Mouse (Mus musculus) neural tube, embryonic 11.5 days (tissue): Measurements from ENCODE around the gene Acsl5. TPM values are rescaled to one million over a fixed set of nuclear protein-coding genes. Genes with fewer than 3 reads are reported as not detected.
A peak's percentile ranks its signal among the peaks of the same experiment; 100 is the strongest.

Experiments
- ATAC-seq: fragments of 200-750 bp; cut with Nextera tagmentation; 2 replicates; pipeline ENCODE4 v1.8.0; 2017; ENCODE audit warnings: moderate number of reproducible peaks, mild to moderate bottlenecking, moderate TSS enrichment, moderate library complexity; ENCODE audit not compliant: insufficient read depth, low FRiP score, low TSS enrichment
- DNase-seq: peaks from one replicate; pipeline ENCODE4 v3.0.0-alpha.2; 2015; ENCODE audit warnings: low spot score
- H3K27ac ChIP-seq: fragments of 300-500 bp; sonication (generic); 2 replicates; pipeline ENCODE4 v1.5.1; 2014; ENCODE audit warnings: low read depth, mild to moderate bottlenecking, low read length
- H3K27me3 ChIP-seq: fragments of 300-500 bp; sonication (generic); 2 replicates; pipeline ENCODE4 v1.6.1; 2014; ENCODE audit warnings: mild to moderate bottlenecking, low read length, mixed read lengths; ENCODE audit not compliant: control insufficient read depth, insufficient read depth
- H3K36me3 ChIP-seq: fragments of 300-500 bp; sonication (generic); 2 replicates; pipeline ENCODE4 v1.6.1; 2014; ENCODE audit warnings: mild to moderate bottlenecking, low read length, moderate library complexity, mixed read lengths; ENCODE audit not compliant: control insufficient read depth, insufficient read depth
- H3K4me1 ChIP-seq: fragments of 300-500 bp; sonication (generic); 2 replicates; pipeline ENCODE4 v1.6.1; 2014; ENCODE audit warnings: low read length, mixed read lengths; ENCODE audit not compliant: control insufficient read depth, insufficient read depth
- H3K4me2 ChIP-seq: fragments of 300-500 bp; sonication (generic); 2 replicates; pipeline ENCODE4 v1.6.1; 2014; ENCODE audit warnings: low read depth, mild to moderate bottlenecking, moderate library complexity
- H3K4me3 ChIP-seq: fragments of 300-500 bp; sonication (generic); 2 replicates; pipeline ENCODE4 v1.5.1; 2014; ENCODE audit warnings: low read depth, low read length
- H3K9ac ChIP-seq: fragments of 300-500 bp; sonication (generic); 2 replicates; pipeline ENCODE4 v1.6.1; 2014; ENCODE audit warnings: mild to moderate bottlenecking, low read length
- H3K9me3 ChIP-seq: fragments of 300-500 bp; sonication (generic); 2 replicates; pipeline ENCODE4 v1.6.1; 2016; ENCODE audit warnings: low read length; ENCODE audit not compliant: control insufficient read depth
- WGBS: fragments of 180-500 bp; shearing (Covaris S2); extraction: QIAGEN DNeasy Blood & Tissue Kit; methylation state at CpG from one replicate; pipeline ENCODE4 v1.1.7; 2014; 5-methylcytosine and 5-hydroxymethylcytosine counted together
- polyA plus RNA-seq: library from polyadenylated mRNA; unstranded; fragments of >200 nt; fragmentation: Nextera tagmentation; extraction: Ambion mirVana; gene quantifications from 2 replicates; pipeline ENCODE4 v1.2.1, GENCODE M21; 2014

Gene Acsl5
- polyA plus RNA-seq, 1 experiment from 2014 or later = 19.4 TPM

DNA sequence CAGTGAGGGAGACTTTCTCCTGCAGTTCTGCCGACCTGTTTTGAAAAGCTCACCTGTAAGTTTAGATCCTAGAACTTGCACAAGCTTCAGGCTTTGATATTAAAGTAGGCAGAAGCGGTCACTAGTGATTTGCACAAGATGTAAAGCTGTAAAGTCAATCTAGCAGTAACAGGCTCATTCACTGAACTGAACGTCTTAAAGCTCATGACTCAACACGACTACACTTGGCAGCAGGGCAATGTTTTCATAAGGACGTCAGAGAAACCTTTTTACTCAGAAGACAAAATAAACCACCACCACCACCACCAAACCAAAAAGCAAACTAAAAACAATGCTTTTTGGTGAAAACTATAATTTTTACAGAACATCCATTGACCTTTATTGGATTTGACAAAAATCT is 46.2 kb downstream of the Acsl5 start:
- H3K9ac ChIP-seq = no peak overlapping the region
- no peak for DNase-seq
- H3K4me2 ChIP-seq = no peak overlapping the region
- no peak for ATAC-seq
- H3K27ac ChIP-seq = no peak overlapping the region
- WGBS = 82% methylated on average over 5 of the region's 5 CpGs
- no peaks in the 10 kb centered on the region for H3K27me3 ChIP-seq
- H3K9me3 ChIP-seq = no peaks in the 10 kb centered on the region
- H3K4me1 ChIP-seq = no peaks in the 10 kb centered on the region
- H3K36me3 ChIP-seq = peaks cover 3% of the 10 kb centered on the region
- H3K4me3 ChIP-seq = no peak overlapping the region

DNA sequence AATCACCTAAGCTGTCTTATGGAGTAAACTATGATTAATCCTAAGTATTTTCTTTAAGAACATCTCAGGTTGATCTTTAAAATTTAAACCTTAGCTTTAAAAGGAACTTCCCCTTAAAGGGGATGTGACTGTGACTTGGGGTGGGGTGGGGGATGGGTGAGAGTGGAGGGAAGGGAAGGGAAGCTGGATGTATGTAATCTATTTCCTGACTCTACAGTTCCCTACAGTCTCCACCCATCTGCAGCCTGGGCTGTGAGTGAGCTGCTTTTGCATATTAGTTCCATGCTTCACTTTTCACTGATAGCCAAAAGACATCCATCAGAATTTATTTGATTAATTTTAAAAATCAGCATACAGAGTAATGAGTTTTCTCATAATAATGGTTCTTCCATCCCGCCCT is 47.6 kb downstream of the Acsl5 start:
- Histone ChIP-seq H3K4me2 (no peak overlapping the region), H3K9me3 (no peaks in the 10 kb centered on the region), H3K27ac (no peak overlapping the region), H3K27me3 (no peaks in the 10 kb centered on the region), H3K4me3 (no peak overlapping the region), H3K4me1 (no peaks in the 10 kb centered on the region), H3K36me3 (peaks cover 3% of the 10 kb centered on the region), H3K9ac (no peak overlapping the region)
- WGBS = 89% methylated on average over 1 of the region's 1 CpGs
- ATAC-seq (no peak), DNase-seq (no peak)

- DNase-seq = no peak
- no peak for ATAC-seq
- H3K27ac ChIP-seq = no peak overlapping the region
- no peaks in the 10 kb centered on the region for H3K4me1 ChIP-seq
- no peak overlapping the region for H3K4me3 ChIP-seq
- H3K4me2 ChIP-seq = no peak overlapping the region
- H3K36me3 ChIP-seq = peaks cover 3% of the 10 kb centered on the region
- WGBS = 93% methylated on average over 3 of the region's 3 CpGs
- no peaks in the 10 kb centered on the region for H3K27me3 ChIP-seq
- no peaks in the 10 kb centered on the region for H3K9me3 ChIP-seq
- H3K9ac ChIP-seq = no peak overlapping the region
Observed at GRCm38 (mm10) chr19:55300525-55300924, 48.8 kb downstream of the Acsl5 start.

- Histone ChIP-seq H3K4me1 (no peaks in the 10 kb centered on the region), H3K9me3 (no peaks in the 10 kb centered on the region), H3K27ac (no peak overlapping the region), H3K9ac (no peak overlapping the region), H3K4me2 (no peak overlapping the region), H3K4me3 (no peak overlapping the region), H3K36me3 (peaks cover 3% of the 10 kb centered on the region), H3K27me3 (no peaks in the 10 kb centered on the region)
- ATAC-seq (no peak), DNase-seq (no peak)
Observed at GRCm38 (mm10) chr19:55305024-55305423, 53.3 kb downstream of the Acsl5 start.

- Histone ChIP-seq H3K4me3 (no peak overlapping the region), H3K27me3 (no peaks in the 10 kb centered on the region), H3K9ac (no peak overlapping the region), H3K4me1 (peaks cover 7% of the 10 kb centered on the region; the same call in 1 of the 2 replicates), H3K36me3 (peaks cover 4% of the 10 kb centered on the region; the same call in 1 of the 2 replicates), H3K4me2 (no peak overlapping the region), H3K27ac (no peak overlapping the region), H3K9me3 (no peaks in the 10 kb centered on the region)
- ATAC-seq = no peak
- 93% methylated on average over 8 of the region's 8 CpGs for WGBS
- no peak for DNase-seq
Observed at GRCm38 (mm10) chr19:55311874-55312273, 60.1 kb downstream of the Acsl5 start.

GRCm38 (mm10) chr19:55313649-55314048 is 61.9 kb downstream of the Acsl5 start:
- DNase-seq = no peak
- H3K9ac ChIP-seq = no peak overlapping the region
- H3K9me3 ChIP-seq = no peaks in the 10 kb centered on the region
- no peak for ATAC-seq
- WGBS = 98% methylated on average over 2 of the region's 2 CpGs
- H3K36me3 ChIP-seq = peaks cover 4% of the 10 kb centered on the region; the same call in 1 of the 2 replicates
- H3K4me3 ChIP-seq = no peak overlapping the region
- H3K27me3 ChIP-seq = no peaks in the 10 kb centered on the region
- no peak overlapping the region for H3K4me2 ChIP-seq
- peaks cover 7% of the 10 kb centered on the region; the same call in 1 of the 2 replicates for H3K4me1 ChIP-seq
- H3K27ac ChIP-seq = no peak overlapping the region

GRCm38 (mm10) chr19:55315452-55316108 is 63.8 kb downstream of the Acsl5 start, which contains the start of gene Zdhhc6:
Zdhhc6 (minus strand) TSS chr19:55316032.
- WGBS = under 1% methylated on average over 60 of the region's 60 CpGs
- Histone ChIP-seq H3K9ac (peak within 1 kb of the TSS; percentile 80), H3K27ac (peak within 1 kb of the TSS; percentile 70), H3K4me2 (peak within 1 kb of the TSS; percentile 87), H3K27me3 (no peaks in the 10 kb centered on the region), H3K4me1 (peaks cover 7% of the 10 kb centered on the region; the same call in 1 of the 2 replicates), H3K4me3 (peak within 1 kb of the TSS; percentile 88), H3K9me3 (no peaks in the 10 kb centered on the region), H3K36me3 (peaks cover under 1% of the 10 kb centered on the region; the same call in 1 of the 2 replicates)
- peak; percentile 70 for ATAC-seq
- peak; percentile 87 for DNase-seq

DNA sequence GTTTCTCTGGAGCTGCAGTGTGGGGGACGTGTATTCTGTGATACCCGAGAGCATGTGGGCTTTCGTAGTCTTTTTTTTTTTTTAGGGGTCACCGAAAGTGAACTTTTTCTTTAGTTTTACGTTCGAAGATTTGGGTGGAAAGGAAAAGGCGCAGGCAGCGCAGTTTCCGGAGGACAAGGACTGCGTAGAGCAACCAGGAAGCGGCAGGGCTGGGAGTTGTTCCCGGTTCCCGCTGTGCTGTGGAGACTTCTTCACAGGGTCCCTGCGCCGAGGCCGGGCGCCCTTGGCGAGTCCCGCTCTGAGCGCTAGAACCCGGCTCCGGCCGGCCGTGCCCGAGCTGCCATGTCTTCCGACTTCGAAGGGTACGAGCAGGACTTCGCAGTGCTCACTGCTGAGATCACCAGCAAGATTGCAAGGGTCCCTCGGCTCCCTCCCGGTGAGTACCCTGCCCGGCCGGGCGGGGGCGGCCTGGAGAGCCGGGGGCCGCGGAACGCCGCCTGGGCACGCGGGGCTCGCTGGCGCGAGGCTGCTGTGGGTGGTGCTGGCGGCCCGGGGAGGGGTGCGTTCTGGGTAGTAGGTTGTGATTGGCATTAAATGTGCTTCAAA is 64.5 kb downstream of the Acsl5 start, which contains the start of gene Vti1a:
Gene Vti1a, plus strand, starts transcription at position 187 of the 606 bp plus-strand sequence.
- H3K4me2 ChIP-seq = peak within 1 kb of the TSS; percentile 87
- H3K4me1 ChIP-seq = peaks cover 7% of the 10 kb centered on the region; the same call in 1 of the 2 replicates
- under 1% methylated on average over 43 of the region's 48 CpGs for WGBS
- no peaks in the 10 kb centered on the region for H3K27me3 ChIP-seq
- no peaks in the 10 kb centered on the region for H3K9me3 ChIP-seq
- ATAC-seq = peak; percentile 92
- peak within 1 kb of the TSS; percentile 80 for H3K9ac ChIP-seq
- H3K4me3 ChIP-seq = peak within 1 kb of the TSS; percentile 88
- peak within 1 kb of the TSS; percentile 70 for H3K27ac ChIP-seq
- peak; percentile 90 for DNase-seq
- H3K36me3 ChIP-seq = no peaks in the 10 kb centered on the region; the same call in 1 of the 2 replicates
